Mouse (Mus musculus): ENCODE results near the gene Sqstm1. TPM values are rescaled to one million over a fixed set of nuclear protein-coding genes. Genes with fewer than 3 reads are reported as not detected.
A peak's percentile ranks its signal among the peaks of the same experiment; 100 is the strongest.
"Not testable (repeated sequence)": the region's sequence is repeated elsewhere in the genome, so short reads cannot be mapped to it uniquely, and the experiment has no call there.

Sqstm1 gene
- total and polyA plus RNA-seq, 3 experiments = 655 to 1,341 (median 696) TPM

- DNase-seq = no peak
These were observed 33.5 kb downstream of the Sqstm1 start for GRCm38 (mm10) chr11:50177111-50177510.

- DNase-seq = no peak
These were observed 34.3 kb downstream of the Sqstm1 start for GRCm38 (mm10) chr11:50176351-50176750.

GRCm38 (mm10) chr11:50174730-50175187 is 35.9 kb downstream of the Sqstm1 start:
- DNase-seq = peak; percentile 99

- not testable (repeated sequence) for DNase-seq
These were observed 36.4 kb downstream of the Sqstm1 start, which contains the start of gene Mrnip for GRCm38 (mm10) chr11:50174111-50174729. TSS of gene Mrnip (plus strand) at chr11:50174444.

- DNase-seq = no peak
These were observed 42.3 kb downstream of the Sqstm1 start for GRCm38 (mm10) chr11:50168352-50168751.

GRCm38 (mm10) chr11:50162338-50163050 is 48.1 kb downstream of the Sqstm1 start:
- DNase-seq = no peak

- DNase-seq = peak; percentile 74
These were observed 48.9 kb downstream of the Sqstm1 start for GRCm38 (mm10) chr11:50161578-50162304.

- no peak for DNase-seq
These were observed 51.3 kb downstream of the Sqstm1 start for GRCm38 (mm10) chr11:50159347-50159746.

- no peak for DNase-seq
These were observed 52.3 kb downstream of the Sqstm1 start for GRCm38 (mm10) chr11:50158346-50158745.

- DNase-seq = no peak
These were observed 53.8 kb downstream of the Sqstm1 start for GRCm38 (mm10) chr11:50156725-50157258.

GRCm38 (mm10) chr11:50155785-50156184 is 54.8 kb downstream of the Sqstm1 start:
- DNase-seq = no peak

GRCm38 (mm10) chr11:50154777-50155520 is 55.7 kb downstream of the Sqstm1 start:
- no peak for DNase-seq

GRCm38 (mm10) chr11:50154166-50154565 is 56.5 kb downstream of the Sqstm1 start:
- no peak for DNase-seq

- DNase-seq = no peak
These were observed 59.3 kb downstream of the Sqstm1 start for GRCm38 (mm10) chr11:50151374-50151773.

- no peak for DNase-seq
These were observed 61.0 kb downstream of the Sqstm1 start for GRCm38 (mm10) chr11:50149603-50150150.

Small RNAs within 50 kb of the gene (microRNA-seq; reads per million reads assigned to microRNA genes)
- gene Mir6919 = 0.66 to 2.1 reads per million in 2 experiments

Other genes with a start within 250 kb of the Sqstm1 start
- 100 to 1,000 TPM in 1 of 2 experiments, 10 to 100 TPM in 1; 78.9 to 102 TPM for gene Rnf130, start 185.5 kb downstream of the Sqstm1 start, total RNA-seq (2021)
- 114 and 129 TPM in 2 replicates for gene Rnf130, start 185.5 kb downstream of the Sqstm1 start, polyA plus RNA-seq (2012; rRNA removed)
- gene Tbc1d9b, start 79.4 kb downstream of the Sqstm1 start, total RNA-seq (2021) = 100 to 1,000 TPM; 145 TPM
- 165 and 168 TPM in 2 replicates for gene Tbc1d9b, start 79.4 kb downstream of the Sqstm1 start, polyA plus RNA-seq (2012; rRNA removed)
- gene Mrnip, start 36.4 kb downstream of the Sqstm1 start, total RNA-seq (2021) = 10 to 100 TPM in 1 of 2 experiments, 1 to 10 TPM in 1; 4.9 to 11.5 TPM
- 6.6 and 8.7 TPM in 2 replicates for gene Mrnip, start 36.4 kb downstream of the Sqstm1 start, polyA plus RNA-seq (2012; rRNA removed)
- 100 to 1,000 TPM; 119 to 128 TPM for gene Mgat4b, start 63 bp upstream of the Sqstm1 start, total RNA-seq (2021)
- 347 and 361 TPM in 2 replicates for gene Mgat4b, start 63 bp upstream of the Sqstm1 start, polyA plus RNA-seq (2012; rRNA removed)
- 10 to 100 TPM; 17.0 to 21.6 TPM for gene Ltc4s, start 27.8 kb upstream of the Sqstm1 start, total RNA-seq (2021)
- gene Ltc4s, start 27.8 kb upstream of the Sqstm1 start, polyA plus RNA-seq (2012; rRNA removed) = 83.6 and 186 TPM in 2 replicates
- 10 to 100 TPM; 20.8 to 27.8 TPM for gene Maml1, start 81.5 kb upstream of the Sqstm1 start, total RNA-seq (2021)
- gene Maml1, start 81.5 kb upstream of the Sqstm1 start, polyA plus RNA-seq (2012; rRNA removed) = 24.8 and 26.8 TPM in 2 replicates
- 100 to 1,000 TPM; 479 to 498 TPM for gene Canx, start 114.8 kb upstream of the Sqstm1 start, total RNA-seq (2021)
- gene Canx, start 114.8 kb upstream of the Sqstm1 start, polyA plus RNA-seq (2012; rRNA removed) = 13.9 and 19.7 TPM in 2 replicates
- not detected for gene Cby3, start 143.6 kb upstream of the Sqstm1 start, total RNA-seq (2021)
- 0.57 TPM in 1 of 2 replicates, not detected in the other for gene Cby3, start 143.6 kb upstream of the Sqstm1 start, polyA plus RNA-seq (2012; rRNA removed)
- gene Hnrnph1, start 166.2 kb upstream of the Sqstm1 start, total RNA-seq (2021) = 100 to 1,000 TPM; 225 to 240 TPM
- gene Hnrnph1, start 166.2 kb upstream of the Sqstm1 start, polyA plus RNA-seq (2012; rRNA removed) = 13.4 and 13.7 TPM in 2 replicates
- 10 to 100 TPM; 33.8 to 45.8 TPM for gene Rufy1, start 220.3 kb upstream of the Sqstm1 start, total RNA-seq (2021)
- gene Rufy1, start 220.3 kb upstream of the Sqstm1 start, polyA plus RNA-seq (2012; rRNA removed) = 23.5 and 24.6 TPM in 2 replicates